Mouse (Mus musculus) stomach, embryonic 15.5 days (tissue): ENCODE results near the gene Scand1. TPM values are rescaled to one million over a fixed set of nuclear protein-coding genes. Genes with fewer than 3 reads are reported as not detected.

ENCODE experiments used
- ATAC-seq: fragments of 200-750 bp; cut with Nextera tagmentation; 2 replicates; pipeline ENCODE4 v1.8.0; 2017; ENCODE audit warnings: low read depth, moderate number of reproducible peaks, moderate TSS enrichment; ENCODE audit not compliant: insufficient read depth, low FRiP score
- H3K27ac ChIP-seq: fragments of 300-500 bp; sonication (generic); 2 replicates; pipeline ENCODE4 v1.5.1; 2015; ENCODE audit warnings: mild to moderate bottlenecking, inconsistent platforms
- H3K27me3 ChIP-seq: fragments of 300-500 bp; sonication (generic); replicated peaks from 2 replicates; pipeline ENCODE4 v1.6.1; 2015; ENCODE audit warnings: inconsistent platforms
- H3K36me3 ChIP-seq: fragments of 300-500 bp; sonication (generic); 2 replicates; pipeline ENCODE4 v1.6.1; 2015; ENCODE audit warnings: inconsistent platforms
- H3K4me1 ChIP-seq: fragments of 300-500 bp; sonication (generic); 2 replicates; pipeline ENCODE4 v1.6.1; 2015; ENCODE audit warnings: inconsistent platforms
- H3K4me2 ChIP-seq: fragments of 300-500 bp; sonication (generic); 2 replicates; pipeline ENCODE4 v1.6.1; 2015; ENCODE audit warnings: mild to moderate bottlenecking, inconsistent platforms
- H3K4me3 ChIP-seq: fragments of 300-500 bp; sonication (generic); replicated peaks from 2 replicates; pipeline ENCODE4 v1.5.1; 2015; ENCODE audit warnings: inconsistent platforms
- H3K9ac ChIP-seq: fragments of 300-500 bp; sonication (generic); 2 replicates; pipeline ENCODE4 v1.6.1; 2015; ENCODE audit warnings: inconsistent platforms
- H3K9me3 ChIP-seq: fragments of 300-500 bp; sonication (generic); 2 replicates; pipeline ENCODE4 v1.6.1; 2016; ENCODE audit warnings: inconsistent platforms
- WGBS: fragments of 180-500 bp; shearing (Covaris S2); methylation state at CpG from one replicate; pipeline ENCODE4 v1.1.7; 2015; 5-methylcytosine and 5-hydroxymethylcytosine counted together
- polyA plus RNA-seq: library from polyadenylated mRNA; unstranded; fragments of >200 nt; fragmentation: Nextera tagmentation; extraction: Ambion mirVana; gene quantifications from 2 replicates; pipeline ENCODE4 v1.2.1, GENCODE M21; 2015

Gene Scand1
- polyA plus RNA-seq, 1 experiment from 2014 or later, result 76.7 TPM

DNA sequence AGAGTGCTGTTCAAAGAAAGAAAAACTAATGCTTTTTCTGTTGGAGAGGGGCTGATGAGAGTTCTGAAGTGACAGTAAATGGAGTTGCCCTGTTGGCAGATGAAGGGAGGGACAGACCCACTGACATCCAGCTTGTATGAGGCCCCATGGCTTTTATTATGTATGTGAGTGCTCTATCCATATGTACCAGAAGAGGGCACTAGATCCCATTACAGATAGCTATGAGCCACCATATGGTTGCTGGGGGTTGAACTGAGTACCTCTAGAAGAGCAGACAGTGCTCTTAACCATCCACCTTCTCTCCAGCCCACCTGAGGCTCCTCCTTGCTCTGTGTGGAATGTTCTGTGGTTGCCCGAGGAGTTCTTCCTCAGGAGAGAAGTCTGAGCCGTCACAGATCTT, 6.7 kb downstream of the Scand1 start:
- Histone ChIP-seq H3K4me3 (no peak overlapping the region), H3K36me3 (peaks cover 18% of the 10 kb centered on the region), H3K27ac (no peak overlapping the region), H3K4me2 (no peak overlapping the region), H3K4me1 (no peaks in the 10 kb centered on the region; the same call in 1 of the 2 replicates), H3K27me3 (no peaks in the 10 kb centered on the region), H3K9ac (no peak overlapping the region), H3K9me3 (no peaks in the 10 kb centered on the region)
- WGBS, result 82% methylated on average over 2 of the region's 2 CpGs
- ATAC-seq, result no peak

DNA sequence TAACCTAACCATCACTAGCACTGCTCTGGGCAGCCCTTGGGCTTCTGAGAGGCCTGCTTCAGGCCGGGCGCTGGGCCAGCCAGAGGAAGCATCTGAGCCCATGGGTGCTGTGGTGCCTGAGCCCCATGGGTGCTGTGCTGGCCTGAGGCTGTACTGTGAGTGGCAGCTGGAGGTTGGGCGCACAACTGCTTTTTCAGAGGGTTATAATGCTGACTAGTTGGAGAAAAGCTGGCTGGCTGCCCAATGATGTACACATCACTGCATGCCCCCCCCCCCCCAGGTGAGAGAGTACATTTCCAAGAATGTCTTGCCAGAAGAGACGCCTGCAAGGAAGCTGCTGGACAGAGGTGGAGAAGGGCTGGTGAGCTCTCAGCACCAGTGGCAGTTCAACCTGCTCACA, 8.2 kb downstream of the Scand1 start:
- Histone ChIP-seq H3K36me3 (peaks cover 23% of the 10 kb centered on the region), H3K27ac (no peak overlapping the region), H3K4me3 (no peak overlapping the region), H3K9ac (no peak overlapping the region), H3K9me3 (no peaks in the 10 kb centered on the region), H3K27me3 (no peaks in the 10 kb centered on the region), H3K4me1 (no peaks in the 10 kb centered on the region; the same call in 1 of the 2 replicates), H3K4me2 (no peak overlapping the region)
- 0 out of 2 replicates have a peak, but pooled peaks have one; percentile 45 for ATAC-seq
- WGBS, result 95% methylated on average over 4 of the region's 4 CpGs

DNA sequence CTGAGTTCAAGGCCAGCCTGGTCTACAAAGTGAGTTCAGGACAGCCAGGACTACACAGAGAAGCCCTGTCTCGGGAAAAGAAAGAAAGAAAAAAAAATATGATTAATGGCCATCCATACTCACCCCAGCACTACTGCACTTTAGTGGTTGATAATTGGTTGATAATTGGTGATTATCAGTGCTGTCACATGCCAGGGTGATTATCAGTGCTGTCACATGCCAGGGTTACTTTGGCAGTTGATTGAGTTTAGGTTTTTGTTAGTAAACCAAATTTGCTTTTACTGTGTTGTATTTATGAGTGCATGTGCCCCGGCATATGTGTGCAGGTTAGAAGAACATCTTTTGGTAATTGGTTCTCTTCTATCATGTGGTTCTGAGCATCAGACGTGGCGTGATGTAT, 10.4 kb downstream of the Scand1 start:
- no peaks in the 10 kb centered on the region for H3K27me3 ChIP-seq
- ATAC-seq, result no peak
- no peak overlapping the region for H3K27ac ChIP-seq
- 77% methylated on average over 4 of the region's 4 CpGs for WGBS
- no peaks in the 10 kb centered on the region for H3K9me3 ChIP-seq
- H3K4me3 ChIP-seq, result no peak overlapping the region
- H3K36me3 ChIP-seq, result peaks cover 23% of the 10 kb centered on the region
- no peak overlapping the region for H3K4me2 ChIP-seq
- H3K4me1 ChIP-seq, result no peaks in the 10 kb centered on the region; the same call in 1 of the 2 replicates
- H3K9ac ChIP-seq, result no peak overlapping the region

DNA sequence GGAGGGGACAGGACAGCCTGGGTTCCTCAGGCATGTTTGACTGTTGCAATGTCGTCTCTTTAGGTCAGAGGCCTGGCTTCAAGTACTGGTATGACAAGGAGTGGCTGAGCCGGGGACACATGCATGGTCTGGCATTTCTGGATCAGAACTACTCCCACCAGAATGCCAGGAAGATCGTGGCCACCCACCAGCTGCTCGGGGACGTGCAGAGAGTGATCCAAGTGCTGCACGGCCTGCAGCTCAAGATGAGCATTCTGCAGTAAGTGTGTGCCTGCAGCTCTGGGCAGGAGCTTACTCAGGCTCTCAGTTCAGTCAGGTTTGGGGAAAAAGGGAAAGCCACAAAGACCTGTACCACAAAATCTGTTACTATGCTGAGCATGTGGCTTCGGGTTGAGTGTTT, 14.0 kb downstream of the Scand1 start:
- no peak overlapping the region for H3K9ac ChIP-seq
- no peaks in the 10 kb centered on the region for H3K9me3 ChIP-seq
- H3K4me1 ChIP-seq, result no peaks in the 10 kb centered on the region; the same call in 1 of the 2 replicates
- 65% methylated on average over 7 of the region's 7 CpGs for WGBS
- H3K4me2 ChIP-seq, result no peak overlapping the region
- H3K4me3 ChIP-seq, result no peak overlapping the region
- H3K27ac ChIP-seq, result 0 out of 2 replicates have a peak overlapping the region, but pooled peaks have one; percentile 26
- no peak for ATAC-seq
- H3K27me3 ChIP-seq, result no peaks in the 10 kb centered on the region
- peaks cover 20% of the 10 kb centered on the region for H3K36me3 ChIP-seq

DNA sequence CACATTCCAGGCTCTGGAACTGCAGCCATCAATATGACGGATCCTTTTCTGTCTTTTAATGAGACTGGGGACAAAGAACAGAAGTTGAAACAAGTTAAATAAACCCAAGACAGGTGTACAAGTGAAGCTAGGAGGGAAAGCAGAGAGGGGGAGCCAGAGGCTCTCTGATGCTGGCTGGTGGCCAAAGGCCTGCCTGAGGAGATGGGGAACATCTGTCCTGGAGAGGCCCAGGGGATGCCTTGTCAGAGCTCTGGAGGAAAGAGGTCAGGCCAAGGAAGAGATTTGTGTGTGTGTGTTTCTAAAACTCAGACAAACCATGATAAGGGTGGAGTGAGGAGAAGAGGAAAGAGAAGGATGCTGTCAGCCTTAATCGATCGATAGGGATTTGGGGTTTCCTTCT, 14.9 kb downstream of the Scand1 start:
- WGBS, result 33% methylated on average over 3 of the region's 3 CpGs
- 0 out of 2 replicates have a peak overlapping the region, but pooled peaks have one; percentile 26 for H3K27ac ChIP-seq
- peaks cover 20% of the 10 kb centered on the region for H3K36me3 ChIP-seq
- peak; percentile 78 for ATAC-seq
- H3K4me3 ChIP-seq, result no peak overlapping the region
- no peaks in the 10 kb centered on the region for H3K9me3 ChIP-seq
- no peak overlapping the region for H3K9ac ChIP-seq
- no peak overlapping the region for H3K4me2 ChIP-seq
- H3K27me3 ChIP-seq, result no peaks in the 10 kb centered on the region
- no peaks in the 10 kb centered on the region; the same call in 1 of the 2 replicates for H3K4me1 ChIP-seq

DNA sequence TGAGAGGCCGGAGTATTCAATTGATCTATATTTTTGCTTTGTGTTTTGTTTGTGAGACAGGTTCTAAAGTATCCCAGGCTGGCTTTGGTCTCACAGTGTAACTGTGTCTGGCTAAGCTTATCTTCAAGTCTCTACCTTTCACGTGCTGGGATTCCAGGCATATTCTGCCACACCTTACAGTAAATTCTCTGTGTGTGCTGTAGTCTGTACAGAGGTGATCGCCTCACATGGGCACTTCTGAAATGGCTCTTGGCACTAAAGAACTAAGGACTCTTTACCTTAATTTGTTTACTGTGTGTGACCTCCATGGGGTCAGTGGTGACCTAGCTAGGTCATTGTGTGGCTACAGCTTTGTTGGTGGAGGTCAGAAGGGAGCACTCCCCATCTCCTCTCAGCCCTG, 16.3 kb downstream of the Scand1 start:
- Histone ChIP-seq H3K4me2 (no peak overlapping the region), H3K4me1 (no peaks in the 10 kb centered on the region; the same call in 1 of the 2 replicates), H3K9ac (no peak overlapping the region), H3K4me3 (no peak overlapping the region), H3K36me3 (peaks cover 20% of the 10 kb centered on the region), H3K27me3 (no peaks in the 10 kb centered on the region), H3K27ac (peak overlapping the region; percentile 6; the same call in 1 of the 2 replicates), H3K9me3 (no peaks in the 10 kb centered on the region)
- ATAC-seq, result 0 out of 2 replicates have a peak, but pooled peaks have one; percentile 50
- 75% methylated on average over 3 of the region's 3 CpGs for WGBS

DNA sequence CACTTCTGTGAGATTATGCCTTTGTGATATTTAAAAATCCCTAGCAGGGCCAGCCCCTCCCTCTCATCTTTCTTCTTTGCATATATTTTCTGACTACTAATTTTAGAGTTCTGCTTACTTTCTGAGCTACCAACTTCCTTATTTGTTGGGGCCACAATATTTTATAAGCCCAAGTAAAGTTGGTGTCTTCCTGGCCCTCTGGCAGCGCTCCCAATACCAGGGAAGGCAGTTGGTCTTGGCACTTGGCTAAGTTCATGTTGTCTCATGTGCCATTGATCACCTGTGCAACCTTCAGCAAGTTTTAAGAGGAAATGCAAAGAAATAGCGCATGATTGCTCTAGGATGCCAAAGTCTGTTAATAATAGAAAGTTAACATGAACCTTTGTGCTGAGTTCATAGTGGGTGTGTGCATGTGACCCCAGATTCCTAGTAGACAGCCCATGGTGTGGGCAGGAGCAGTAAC, 16.9 kb downstream of the Scand1 start:
- H3K4me2 ChIP-seq, result no peak overlapping the region
- no peak for ATAC-seq
- no peak overlapping the region for H3K4me3 ChIP-seq
- no peaks in the 10 kb centered on the region for H3K27me3 ChIP-seq
- peaks cover 15% of the 10 kb centered on the region for H3K36me3 ChIP-seq
- peak overlapping the region; percentile 6; the same call in 1 of the 2 replicates for H3K27ac ChIP-seq
- no peak overlapping the region for H3K9ac ChIP-seq
- no peaks in the 10 kb centered on the region for H3K9me3 ChIP-seq
- 95% methylated on average over 2 of the region's 2 CpGs for WGBS
- no peaks in the 10 kb centered on the region; the same call in 1 of the 2 replicates for H3K4me1 ChIP-seq

DNA sequence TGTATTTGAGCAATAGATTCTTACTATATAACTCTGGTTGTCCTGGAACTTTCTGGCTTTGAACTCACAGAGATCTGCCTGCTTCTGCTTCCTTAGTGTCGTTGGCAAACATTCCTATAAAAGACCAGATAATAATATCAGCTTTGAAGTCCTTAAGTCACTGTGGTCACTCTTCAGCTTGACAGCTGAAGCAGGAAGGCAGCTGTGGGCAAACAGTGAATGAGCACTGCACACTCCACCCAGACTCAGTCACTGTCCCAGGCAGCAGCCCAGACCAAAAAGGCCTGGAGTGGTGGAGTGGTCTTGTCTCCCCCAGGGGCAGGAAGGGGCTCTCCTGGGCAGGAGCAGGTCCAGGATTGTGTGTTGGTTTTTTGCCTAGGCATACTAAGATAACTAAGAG, 20.5 kb downstream of the Scand1 start:
- no peaks in the 10 kb centered on the region for H3K4me1 ChIP-seq
- H3K4me2 ChIP-seq, result no peak overlapping the region
- H3K36me3 ChIP-seq, result peaks cover 27% of the 10 kb centered on the region
- H3K27me3 ChIP-seq, result no peaks in the 10 kb centered on the region
- no peaks in the 10 kb centered on the region for H3K9me3 ChIP-seq
- no peak overlapping the region for H3K9ac ChIP-seq
- 86% methylated on average over 1 of the region's 1 CpGs for WGBS
- no peak overlapping the region for H3K4me3 ChIP-seq
- no peak for ATAC-seq
- H3K27ac ChIP-seq, result no peak overlapping the region

DNA sequence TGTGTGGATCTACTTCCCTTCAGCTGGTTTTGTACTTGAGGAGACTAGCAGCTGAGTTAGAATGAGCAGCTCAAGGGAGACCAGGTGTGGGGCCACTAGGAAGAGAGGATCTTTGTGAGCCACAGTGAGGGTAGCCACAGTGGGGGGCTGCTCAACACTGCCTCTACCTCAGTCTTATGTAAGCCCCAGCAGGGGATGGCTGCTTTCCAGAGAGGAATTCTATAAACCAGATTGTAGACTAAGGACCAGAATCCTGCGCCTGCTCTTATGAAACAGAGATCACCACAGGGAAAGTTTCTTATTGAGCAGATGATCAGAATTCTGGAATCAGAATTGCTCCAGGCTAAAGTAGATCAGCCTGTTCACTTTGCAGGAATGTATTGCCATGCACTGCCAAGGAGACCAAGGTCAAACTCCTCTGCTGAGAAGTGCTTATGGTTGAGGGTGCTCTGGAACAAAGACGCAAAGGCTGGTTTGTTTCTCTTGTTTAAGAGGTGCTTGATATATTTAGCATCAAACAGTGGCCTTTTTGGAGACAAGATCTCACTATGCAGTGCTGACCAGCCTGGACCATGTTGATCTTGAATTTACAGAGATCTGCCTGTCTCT, 22.8 kb downstream of the Scand1 start:
- no peaks in the 10 kb centered on the region for H3K4me1 ChIP-seq
- H3K4me2 ChIP-seq, result no peak overlapping the region
- no peak for ATAC-seq
- WGBS, result 91% methylated on average over 2 of the region's 2 CpGs
- no peaks in the 10 kb centered on the region for H3K9me3 ChIP-seq
- H3K4me3 ChIP-seq, result no peak overlapping the region
- H3K9ac ChIP-seq, result no peak overlapping the region
- peaks cover 28% of the 10 kb centered on the region for H3K36me3 ChIP-seq
- H3K27me3 ChIP-seq, result no peaks in the 10 kb centered on the region
- H3K27ac ChIP-seq, result no peak overlapping the region

DNA sequence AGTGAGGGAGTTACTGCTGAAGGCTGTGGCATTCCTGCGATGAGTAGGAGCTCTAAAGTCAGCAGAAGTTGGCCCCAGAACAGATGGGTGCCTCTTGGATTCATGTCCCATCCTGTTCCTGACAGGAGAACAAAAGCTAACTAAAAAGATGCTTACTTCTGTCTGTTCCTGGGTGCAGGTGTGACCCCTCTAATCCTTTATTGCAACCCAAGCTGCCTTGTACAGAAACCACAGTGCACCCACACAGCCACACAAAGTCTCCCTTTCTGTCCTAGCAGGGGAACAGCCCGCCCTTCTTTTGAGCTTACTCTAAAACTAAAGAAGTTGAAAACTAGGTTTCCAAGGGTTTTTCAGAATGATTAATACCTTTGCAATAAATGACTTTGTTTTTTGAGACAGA, 24.3 kb downstream of the Scand1 start:
- WGBS, result 84% methylated on average over 2 of the region's 2 CpGs
- no peak overlapping the region for H3K4me3 ChIP-seq
- no peaks in the 10 kb centered on the region for H3K4me1 ChIP-seq
- no peak overlapping the region for H3K27ac ChIP-seq
- H3K27me3 ChIP-seq, result no peaks in the 10 kb centered on the region
- H3K9me3 ChIP-seq, result no peaks in the 10 kb centered on the region
- no peak for ATAC-seq
- H3K9ac ChIP-seq, result no peak overlapping the region
- no peak overlapping the region for H3K4me2 ChIP-seq
- H3K36me3 ChIP-seq, result peaks cover 18% of the 10 kb centered on the region

DNA sequence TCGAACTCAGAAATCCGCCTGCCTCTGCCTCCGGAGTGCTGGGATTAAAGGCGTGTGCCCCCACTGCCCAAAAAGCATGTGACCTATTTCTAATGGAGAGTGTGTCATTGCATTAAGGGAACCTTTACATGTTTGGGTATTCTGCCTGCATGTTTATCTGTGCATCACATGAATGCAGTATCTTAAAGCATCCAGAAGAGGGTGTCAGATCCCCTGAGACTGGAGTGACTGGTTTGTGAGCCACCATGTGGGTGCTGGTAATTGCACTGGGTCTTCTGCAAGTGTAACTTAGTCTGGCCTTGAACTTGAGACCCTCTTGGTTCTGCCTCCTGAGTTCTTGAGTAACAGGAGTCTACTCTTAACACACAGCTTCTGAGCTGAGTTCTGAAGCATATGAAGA, 25.8 kb downstream of the Scand1 start:
- no peaks in the 10 kb centered on the region for H3K27me3 ChIP-seq
- H3K27ac ChIP-seq, result no peak overlapping the region
- no peak overlapping the region for H3K9ac ChIP-seq
- no peaks in the 10 kb centered on the region for H3K9me3 ChIP-seq
- H3K4me3 ChIP-seq, result no peak overlapping the region
- no peak overlapping the region for H3K4me2 ChIP-seq
- no peak for ATAC-seq
- 92% methylated on average over 4 of the region's 4 CpGs for WGBS
- H3K36me3 ChIP-seq, result peaks cover 18% of the 10 kb centered on the region
- H3K4me1 ChIP-seq, result no peaks in the 10 kb centered on the region

DNA sequence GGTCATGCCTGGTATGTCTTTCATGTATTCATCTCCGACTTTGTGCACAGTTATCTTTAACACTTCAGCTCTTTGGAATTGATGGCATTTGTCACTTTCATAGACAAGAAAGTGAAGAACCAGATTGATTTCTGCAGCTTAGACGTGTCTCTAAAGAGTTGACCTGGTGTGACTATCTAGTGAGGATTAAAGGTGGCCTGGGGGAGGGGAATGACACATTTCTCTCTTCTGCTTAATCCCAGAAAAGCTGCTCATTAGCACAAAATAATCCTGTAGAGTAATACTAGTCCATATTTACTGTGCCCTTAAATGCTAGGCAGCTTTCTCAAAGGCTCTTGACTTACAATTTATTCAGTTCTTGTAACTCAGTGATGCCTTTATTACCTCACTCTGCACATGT, 27.3 kb downstream of the Scand1 start:
- Histone ChIP-seq H3K4me2 (no peak overlapping the region), H3K27ac (no peak overlapping the region), H3K4me3 (no peak overlapping the region), H3K4me1 (no peaks in the 10 kb centered on the region), H3K9me3 (no peaks in the 10 kb centered on the region), H3K9ac (no peak overlapping the region), H3K27me3 (no peaks in the 10 kb centered on the region), H3K36me3 (peaks cover 15% of the 10 kb centered on the region)
- no peak for ATAC-seq
- 74% methylated on average over 2 of the region's 2 CpGs for WGBS
